Mouse (Mus musculus) embryonic facial prominence, embryonic 12.5 days (tissue): ENCODE results near the gene Pyroxd1. TPM values are rescaled to one million over a fixed set of nuclear protein-coding genes. Genes with fewer than 3 reads are reported as not detected.

Experiments
- ATAC-seq: fragments of 200-750 bp; cut with Nextera tagmentation; 2 replicates; pipeline ENCODE4 v1.8.0; 2017; ENCODE audit not compliant: insufficient number of reproducible peaks, insufficient read depth, low FRiP score, low TSS enrichment
- H3K27ac ChIP-seq: fragments of 300-500 bp; sonication (generic); 2 replicates; pipeline ENCODE4 v1.5.1; 2016; ENCODE audit warnings: mild to moderate bottlenecking
- H3K27me3 ChIP-seq: fragments of 300-500 bp; sonication (generic); 2 replicates; pipeline ENCODE4 v1.6.1; 2016; ENCODE audit warnings: mild to moderate bottlenecking, moderate library complexity
- H3K36me3 ChIP-seq: fragments of 300-500 bp; sonication (generic); 2 replicates; pipeline ENCODE4 v1.6.1; 2016; ENCODE audit warnings: mild to moderate bottlenecking
- H3K4me1 ChIP-seq: fragments of 300-500 bp; sonication (generic); 2 replicates; pipeline ENCODE4 v1.6.1; 2016
- H3K4me2 ChIP-seq: fragments of 300-500 bp; sonication (generic); replicated peaks from 2 replicates; pipeline ENCODE4 v1.6.1; 2016; ENCODE audit warnings: mild to moderate bottlenecking, moderate library complexity
- H3K4me3 ChIP-seq: fragments of 300-500 bp; sonication (generic); 2 replicates; pipeline ENCODE4 v1.5.1; 2016; ENCODE audit warnings: mild to moderate bottlenecking
- H3K9ac ChIP-seq: fragments of 300-500 bp; sonication (generic); 2 replicates; pipeline ENCODE4 v1.6.1; 2016; ENCODE audit warnings: mild to moderate bottlenecking, moderate library complexity
- H3K9me3 ChIP-seq: fragments of 300-500 bp; sonication (generic); 2 replicates; pipeline ENCODE4 v1.6.1; 2016; ENCODE audit warnings: mild to moderate bottlenecking, moderate library complexity
- WGBS: fragments of 180-500 bp; shearing (Covaris S2); methylation state at CpG from one replicate; pipeline ENCODE4 v1.1.7; 2016; 5-methylcytosine and 5-hydroxymethylcytosine counted together
- polyA plus RNA-seq: library from polyadenylated mRNA; unstranded; fragments of >200 nt; fragmentation: Nextera tagmentation; extraction: Ambion mirVana; gene quantifications from 2 replicates; pipeline ENCODE4 v1.2.1, GENCODE M21; 2016

The Pyroxd1 gene
- polyA plus RNA-seq, 1 experiment from 2014 or later: 19.7 TPM

DNA sequence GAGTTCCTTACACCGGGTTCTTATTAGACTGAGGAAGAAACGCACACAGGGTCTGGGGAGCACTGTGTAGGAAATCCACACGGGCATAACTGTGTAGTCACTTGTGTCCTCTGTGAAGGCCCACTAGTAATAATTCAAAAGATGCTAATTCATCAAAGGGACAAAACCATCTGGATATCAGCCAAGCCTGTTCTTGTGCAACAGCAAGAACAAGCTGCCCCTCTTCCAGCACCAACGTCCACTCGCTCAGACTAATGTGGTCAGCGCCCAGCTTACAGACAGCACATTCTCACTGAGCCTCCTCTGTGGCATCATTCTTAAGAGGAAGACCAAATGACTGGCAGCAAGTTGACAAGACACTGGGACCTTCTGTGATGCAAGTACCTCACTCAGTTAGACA, 34.5 kb downstream of the Pyroxd1 start:
- Histone ChIP-seq H3K4me1 (no peaks in the 10 kb centered on the region), H3K27ac (no peak overlapping the region), H3K4me3 (no peak overlapping the region), H3K9ac (no peak overlapping the region), H3K9me3 (no peaks in the 10 kb centered on the region), H3K36me3 (peaks cover 17% of the 10 kb centered on the region; the same call in 1 of the 2 replicates), H3K4me2 (no peak overlapping the region), H3K27me3 (no peaks in the 10 kb centered on the region)
- WGBS: 91% methylated on average over 6 of the region's 6 CpGs
- ATAC-seq: no peak

DNA sequence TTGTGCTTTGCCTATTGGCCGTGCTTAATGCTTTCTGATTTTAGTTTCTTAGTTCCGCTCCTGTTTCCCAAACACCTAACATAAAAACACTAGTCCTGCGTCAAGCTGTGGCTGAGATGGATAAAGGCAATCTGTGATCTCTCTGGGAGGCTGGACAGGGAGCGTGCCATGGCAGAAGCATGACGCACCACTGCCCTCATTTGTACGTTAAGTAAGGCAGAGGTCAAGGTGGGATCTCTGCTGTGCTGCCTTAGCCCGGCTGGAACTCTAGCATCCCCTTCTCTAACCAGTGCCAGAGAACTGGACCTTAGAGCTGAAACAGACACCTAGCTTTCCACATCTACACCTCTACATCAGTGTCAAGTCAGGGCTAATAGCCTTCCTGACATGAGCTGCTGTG, 36.2 kb downstream of the Pyroxd1 start:
- no peak for ATAC-seq
- Histone ChIP-seq H3K27me3 (no peaks in the 10 kb centered on the region), H3K27ac (no peak overlapping the region), H3K9ac (no peak overlapping the region), H3K9me3 (no peaks in the 10 kb centered on the region), H3K4me2 (no peak overlapping the region), H3K4me1 (no peaks in the 10 kb centered on the region), H3K36me3 (peaks cover 1% of the 10 kb centered on the region; the same call in 1 of the 2 replicates), H3K4me3 (no peak overlapping the region)
- 90% methylated on average over 7 of the region's 7 CpGs for WGBS

DNA sequence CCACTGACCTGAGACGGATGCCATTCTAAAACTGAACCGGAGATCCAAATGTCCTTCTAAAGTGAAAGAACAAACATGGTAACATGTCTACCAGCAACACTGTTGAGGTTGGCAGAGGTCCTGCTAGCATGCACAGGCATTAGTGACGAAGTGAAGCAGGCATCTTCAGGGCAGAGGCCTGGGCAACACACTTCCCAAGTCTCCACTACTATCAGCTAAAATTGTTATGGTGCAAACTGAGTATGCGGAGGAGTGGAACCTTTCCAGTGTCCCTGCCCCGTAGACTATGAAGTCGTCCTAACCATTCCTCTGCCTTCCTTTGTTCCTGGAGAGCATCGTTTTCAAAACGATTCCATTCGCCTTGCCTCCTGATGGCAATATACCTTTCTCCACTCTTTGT, 39.1 kb downstream of the Pyroxd1 start:
- Histone ChIP-seq H3K9me3 (no peaks in the 10 kb centered on the region), H3K4me2 (no peak overlapping the region), H3K4me3 (no peak overlapping the region), H3K4me1 (peaks cover 12% of the 10 kb centered on the region; the same call in 1 of the 2 replicates), H3K27ac (no peak overlapping the region), H3K27me3 (no peaks in the 10 kb centered on the region), H3K36me3 (no peaks in the 10 kb centered on the region), H3K9ac (no peak overlapping the region)
- ATAC-seq: no peak
- WGBS: 91% methylated on average over 9 of the region's 9 CpGs

DNA sequence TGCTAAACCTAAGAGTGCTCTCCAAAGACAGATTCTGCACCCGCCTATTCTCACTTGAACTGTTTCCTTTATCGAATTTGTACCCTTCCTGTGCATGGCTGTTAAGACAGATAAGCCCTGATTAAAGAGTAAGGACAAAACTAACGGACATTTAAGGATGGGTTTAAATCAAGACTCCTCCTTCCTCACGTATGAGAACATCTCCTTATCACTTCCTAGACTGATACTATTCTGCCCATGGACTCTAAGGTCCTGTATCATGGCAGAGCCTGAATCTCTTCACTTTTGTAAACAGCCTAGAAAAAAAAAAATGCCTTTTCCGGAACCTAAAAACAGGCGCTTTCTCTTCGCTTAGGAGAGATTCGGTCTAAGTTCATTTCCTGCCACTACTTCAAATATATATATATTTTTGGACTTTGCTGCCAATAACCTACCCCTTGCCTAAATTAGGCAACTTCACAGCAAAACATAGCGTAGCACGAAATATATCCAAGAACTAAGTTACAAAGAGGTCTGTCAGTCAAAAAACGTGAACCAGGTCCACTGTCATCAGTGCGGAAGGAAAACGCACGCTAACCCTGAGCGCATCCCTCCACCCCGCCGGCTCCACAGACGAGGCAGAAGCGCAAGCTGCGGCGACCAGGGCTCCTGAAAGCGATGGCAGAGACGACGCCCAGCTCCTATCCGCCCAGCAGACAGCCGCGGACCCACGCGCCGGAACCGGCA, 41.0 kb downstream of the Pyroxd1 start:
- no peak overlapping the region for H3K27ac ChIP-seq
- peak; percentile 58 for ATAC-seq
- WGBS: 7% methylated on average over 31 of the region's 31 CpGs

DNA sequence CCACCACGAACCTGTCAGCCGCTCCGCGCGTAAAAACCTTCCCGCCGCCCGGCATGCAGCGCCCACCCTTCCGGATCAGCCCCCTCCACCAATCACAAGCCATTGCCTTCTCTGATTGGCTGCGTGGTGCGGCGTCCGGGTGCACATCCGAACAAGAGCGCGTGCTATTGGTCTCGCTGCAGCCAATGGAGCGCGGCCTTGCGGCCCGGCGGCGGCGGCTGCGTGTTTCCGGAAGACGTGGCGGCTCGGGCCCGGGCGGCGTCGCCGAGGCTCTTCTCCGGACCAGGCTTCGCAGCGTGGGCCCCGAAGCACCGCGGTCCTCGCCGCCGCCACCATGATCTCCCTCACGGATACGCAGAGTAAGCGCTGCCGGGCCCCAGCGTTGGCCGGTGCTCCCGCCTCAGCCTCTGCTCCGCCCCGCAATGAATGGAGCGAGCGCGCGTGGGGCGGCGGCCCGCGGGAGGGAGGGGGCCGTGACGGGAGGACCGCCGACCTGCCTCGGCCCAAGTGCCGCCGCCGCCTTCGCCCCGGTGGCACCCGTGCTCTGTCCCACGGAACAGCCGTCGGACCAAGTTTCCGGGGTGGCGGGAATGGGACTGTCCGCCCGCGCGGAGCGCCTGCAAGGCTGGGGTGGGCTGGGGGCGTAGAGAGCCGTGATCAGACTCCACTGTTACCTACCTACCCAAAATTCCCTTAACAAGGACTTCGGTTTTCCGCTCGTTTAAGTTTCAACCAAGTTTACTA, 41.7 kb downstream of the Pyroxd1 start, which contains the start of the genes Recql and Golt1b:
Gene Recql (minus strand): TSS at position 77 of the 744 bp plus-strand sequence.
Gene Golt1b (plus strand): TSS at position 211 of the 744 bp plus-strand sequence.
- Histone ChIP-seq H3K27me3 (no peaks in the 10 kb centered on the region), H3K36me3 (no peaks in the 10 kb centered on the region), H3K9ac (peak within 1 kb of the TSS; percentile 86), H3K4me1 (peaks cover 12% of the 10 kb centered on the region; the same call in 1 of the 2 replicates), H3K9me3 (no peaks in the 10 kb centered on the region), H3K4me2 (peak within 1 kb of the TSS; percentile 69), H3K27ac (no peak within 1 kb of the TSS), H3K4me3 (peak within 1 kb of the TSS; percentile 97)
- WGBS: under 1% methylated on average over 87 of the region's 87 CpGs
- peak; percentile 99 for ATAC-seq

More for the DNA sequence above, 41.0 kb downstream of the Pyroxd1 start:
- Histone ChIP-seq H3K4me1 (peaks cover 12% of the 10 kb centered on the region; the same call in 1 of the 2 replicates), H3K36me3 (no peaks in the 10 kb centered on the region), H3K9ac (peak overlapping the region; percentile 52), H3K4me2 (peak overlapping the region; percentile 69), H3K4me3 (peak overlapping the region; percentile 97), H3K9me3 (no peaks in the 10 kb centered on the region), H3K27me3 (no peaks in the 10 kb centered on the region)

DNA sequence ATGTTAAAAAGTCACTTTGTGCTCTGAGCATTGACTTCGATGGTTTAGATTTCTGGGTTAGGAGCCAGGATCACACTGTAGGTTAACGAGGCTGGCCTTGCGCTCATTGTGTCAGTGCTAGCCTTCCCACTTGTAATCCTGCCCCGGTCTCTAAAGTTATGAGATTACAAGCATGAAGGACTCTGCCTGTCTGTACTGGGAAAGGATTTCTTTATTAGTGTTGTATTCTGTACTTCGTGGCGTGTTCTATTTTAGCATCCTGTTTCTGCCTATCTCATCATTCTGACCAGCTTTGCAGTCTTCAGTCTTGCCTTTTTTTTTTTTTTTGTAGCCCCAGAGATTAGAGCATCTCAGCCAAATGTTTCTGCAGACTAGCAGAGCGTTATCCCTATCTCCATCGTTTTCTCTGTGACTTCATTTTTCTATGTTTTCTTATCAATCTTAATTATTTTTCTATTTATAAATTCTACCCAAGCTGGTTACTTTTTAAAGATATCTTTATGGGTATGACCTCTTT, 42.4 kb downstream of the Pyroxd1 start:
- H3K27me3 ChIP-seq: no peaks in the 10 kb centered on the region
- H3K4me3 ChIP-seq: peak overlapping the region; percentile 97
- no peaks in the 10 kb centered on the region for H3K9me3 ChIP-seq
- peak overlapping the region; percentile 69 for H3K4me2 ChIP-seq
- H3K9ac ChIP-seq: peak overlapping the region; percentile 86
- peaks cover 12% of the 10 kb centered on the region; the same call in 1 of the 2 replicates for H3K4me1 ChIP-seq
- ATAC-seq: no peak
- 24% methylated on average over 8 of the region's 8 CpGs for WGBS
- H3K36me3 ChIP-seq: no peaks in the 10 kb centered on the region
- H3K27ac ChIP-seq: no peak overlapping the region

DNA sequence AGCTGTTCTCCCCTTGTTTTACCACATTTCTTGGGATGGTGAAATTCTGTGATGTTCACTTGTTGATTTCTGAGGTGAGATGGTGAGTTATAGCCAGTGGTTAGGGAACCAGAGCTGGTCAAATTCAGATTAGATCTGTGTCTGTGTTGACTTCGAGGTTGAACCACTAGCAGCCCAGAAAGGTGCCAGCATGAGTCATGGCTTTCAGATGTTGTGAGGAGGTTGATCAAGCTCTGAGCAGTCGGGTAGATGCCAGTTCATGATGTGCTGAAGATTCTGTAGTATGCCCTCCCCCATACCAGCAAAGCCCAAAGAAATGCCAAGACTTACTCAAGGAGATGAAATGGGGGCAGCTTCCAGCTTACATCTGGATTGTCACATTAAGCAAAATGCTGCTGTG, 43.6 kb downstream of the Pyroxd1 start:
- Histone ChIP-seq H3K4me3 (no peak overlapping the region), H3K4me2 (no peak overlapping the region; the same call in 1 of the 2 replicates), H3K27me3 (no peaks in the 10 kb centered on the region), H3K9me3 (no peaks in the 10 kb centered on the region), H3K4me1 (peaks cover 12% of the 10 kb centered on the region; the same call in 1 of the 2 replicates), H3K9ac (no peak overlapping the region), H3K36me3 (peaks cover 9% of the 10 kb centered on the region; the same call in 1 of the 2 replicates), H3K27ac (no peak overlapping the region)
- 82% methylated on average over 2 of the region's 2 CpGs for WGBS
- ATAC-seq: no peak

DNA sequence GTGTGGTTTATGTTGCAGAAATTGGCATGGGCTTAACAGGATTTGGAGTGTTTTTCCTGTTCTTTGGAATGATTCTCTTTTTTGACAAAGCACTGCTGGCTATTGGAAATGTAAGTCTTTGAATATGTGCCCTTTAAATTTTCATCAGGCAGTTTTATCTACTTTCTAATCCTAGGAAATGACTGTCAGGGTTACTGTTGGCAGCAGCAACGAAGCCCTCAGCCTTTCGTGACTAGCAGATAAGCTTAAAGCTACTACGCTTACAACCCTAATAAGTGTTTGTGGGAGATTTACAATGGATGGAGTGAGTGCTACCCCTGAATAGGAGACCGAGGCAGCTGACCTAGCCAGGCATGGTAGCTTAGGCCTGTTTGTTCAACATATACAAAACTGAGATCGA, 46.9 kb downstream of the Pyroxd1 start:
- Histone ChIP-seq H3K27me3 (no peaks in the 10 kb centered on the region), H3K27ac (no peak overlapping the region), H3K9ac (no peak overlapping the region), H3K9me3 (no peaks in the 10 kb centered on the region), H3K4me3 (no peak overlapping the region), H3K36me3 (peaks cover 34% of the 10 kb centered on the region), H3K4me2 (no peak overlapping the region), H3K4me1 (peaks cover 12% of the 10 kb centered on the region; the same call in 1 of the 2 replicates)
- ATAC-seq: no peak
- WGBS: 94% methylated on average over 5 of the region's 5 CpGs

DNA sequence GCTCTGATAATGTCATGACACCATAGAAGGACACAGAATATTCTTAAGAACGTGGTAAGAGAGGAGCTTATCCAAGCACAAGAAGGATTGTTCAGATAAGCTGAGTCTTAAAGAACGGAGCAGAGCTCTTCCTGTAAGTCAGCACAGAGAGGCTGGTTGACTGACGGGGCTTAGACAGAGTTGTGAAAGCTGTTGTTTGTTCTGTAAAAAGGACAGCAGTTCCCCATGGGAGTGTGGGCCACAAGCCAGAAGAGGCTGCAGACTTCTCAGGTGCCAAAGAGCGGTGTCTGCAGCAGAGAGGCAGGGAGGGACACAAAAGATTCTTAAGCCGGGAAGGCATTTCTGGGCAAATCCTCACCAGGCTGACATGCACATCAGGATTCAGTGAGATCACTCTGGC, 49.2 kb downstream of the Pyroxd1 start:
- no peak overlapping the region for H3K4me3 ChIP-seq
- no peaks in the 10 kb centered on the region for H3K4me1 ChIP-seq
- H3K36me3 ChIP-seq: peaks cover 34% of the 10 kb centered on the region
- no peak overlapping the region for H3K9ac ChIP-seq
- no peaks in the 10 kb centered on the region for H3K27me3 ChIP-seq
- no peaks in the 10 kb centered on the region for H3K9me3 ChIP-seq
- no peak for ATAC-seq
- 90% methylated on average over 5 of the region's 5 CpGs for WGBS
- no peak overlapping the region for H3K4me2 ChIP-seq
- H3K27ac ChIP-seq: no peak overlapping the region

DNA sequence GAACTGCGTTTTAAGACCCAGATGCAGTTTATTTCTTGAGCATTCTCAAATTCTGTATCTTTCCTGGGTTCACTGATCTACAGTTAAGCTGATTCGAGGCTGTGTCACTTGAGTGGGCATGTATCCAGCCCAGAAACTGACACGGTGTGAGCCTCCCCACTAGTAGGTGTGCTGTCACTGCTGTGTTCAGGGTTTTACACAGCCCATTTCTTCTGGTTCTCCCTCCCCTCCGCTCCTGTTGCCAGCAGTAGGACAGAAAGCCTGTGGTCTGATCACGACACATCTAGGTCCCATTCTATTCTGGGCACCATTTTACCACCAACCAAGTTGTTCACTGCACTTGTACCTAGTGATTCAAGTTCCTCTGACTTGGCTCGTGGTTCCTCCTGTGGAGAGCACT, 50.3 kb downstream of the Pyroxd1 start:
- H3K4me3 ChIP-seq: no peak overlapping the region
- no peak overlapping the region for H3K27ac ChIP-seq
- no peaks in the 10 kb centered on the region for H3K27me3 ChIP-seq
- H3K9me3 ChIP-seq: no peaks in the 10 kb centered on the region
- H3K4me2 ChIP-seq: no peak overlapping the region
- H3K9ac ChIP-seq: no peak overlapping the region
- whole genome bisulfite sequencing: 91% methylated on average over 6 of the region's 6 CpGs
- ATAC-seq: no peak
- no peaks in the 10 kb centered on the region for H3K4me1 ChIP-seq
- H3K36me3 ChIP-seq: peaks cover 39% of the 10 kb centered on the region

DNA sequence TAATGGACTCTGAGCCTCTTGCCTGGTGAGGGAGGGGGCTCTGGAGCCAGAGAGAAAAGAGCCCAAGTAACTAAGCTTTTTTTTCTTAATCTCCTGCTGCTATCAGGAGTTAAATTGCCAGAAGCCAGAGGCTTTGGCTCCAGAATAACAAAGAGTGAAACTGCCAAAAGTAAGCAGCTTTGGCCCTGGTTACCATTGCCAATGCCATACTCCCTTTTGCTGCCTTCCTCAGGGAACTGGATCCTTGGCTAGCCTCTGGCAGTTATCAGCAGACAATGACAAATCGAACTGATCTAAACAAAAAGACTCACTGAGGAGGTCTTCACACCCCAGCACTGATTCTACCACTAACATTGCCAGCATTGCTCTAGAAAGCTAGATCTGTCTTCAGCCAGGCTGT, 65.7 kb downstream of the Pyroxd1 start:
- Histone ChIP-seq H3K36me3 (no peaks in the 10 kb centered on the region), H3K27me3 (peaks cover 26% of the 10 kb centered on the region), H3K4me2 (no peak overlapping the region), H3K4me3 (no peak overlapping the region), H3K9ac (no peak overlapping the region), H3K27ac (no peak overlapping the region), H3K9me3 (no peaks in the 10 kb centered on the region), H3K4me1 (peaks cover 6% of the 10 kb centered on the region; the same call in 1 of the 2 replicates)
- WGBS: 24% methylated on average over 1 of the region's 1 CpGs
- ATAC-seq: no peak
